Mouse (Mus musculus): ENCODE data around the gene Rbm42. TPM values are rescaled to one million over a fixed set of nuclear protein-coding genes. Genes with fewer than 3 reads are reported as not detected.

Rbm42 gene
- polyA plus RNA-seq, 1 experiment from 2014 or later: 134 TPM

Other genes with a start within 250 kb of the Rbm42 start
- gene Tyrobp, start 236.6 kb downstream of the Rbm42 start, polyA plus RNA-seq (2014; fragmentation: Nextera tagmentation; extraction: Ambion mirVana): 17.8 and 17.9 TPM in 2 replicates
- not detected in 2 replicates for gene Hcst, start 230.5 kb downstream of the Rbm42 start, polyA plus RNA-seq (2014; fragmentation: Nextera tagmentation; extraction: Ambion mirVana)
- gene Nfkbid, start 228.6 kb downstream of the Rbm42 start, polyA plus RNA-seq (2014; fragmentation: Nextera tagmentation; extraction: Ambion mirVana): 0.84 and 0.99 TPM in 2 replicates
- 150 and 165 TPM in 2 replicates for gene Aplp1, start 204.8 kb downstream of the Rbm42 start, polyA plus RNA-seq (2014; fragmentation: Nextera tagmentation; extraction: Ambion mirVana)
- 19.0 and 19.6 TPM in 2 replicates for gene Kirrel2, start 192.6 kb downstream of the Rbm42 start, polyA plus RNA-seq (2014; fragmentation: Nextera tagmentation; extraction: Ambion mirVana)
- gene Nphs1, start 192.0 kb downstream of the Rbm42 start, polyA plus RNA-seq (2014; fragmentation: Nextera tagmentation; extraction: Ambion mirVana): 1.8 and 3.4 TPM in 2 replicates
- not detected in 2 replicates for gene Prodh2, start 156.7 kb downstream of the Rbm42 start, polyA plus RNA-seq (2014; fragmentation: Nextera tagmentation; extraction: Ambion mirVana)
- gene Arhgap33, start 115.3 kb downstream of the Rbm42 start, polyA plus RNA-seq (2014; fragmentation: Nextera tagmentation; extraction: Ambion mirVana): 48.8 and 51.1 TPM in 2 replicates
- 3.7 and 4.4 TPM in 2 replicates for gene Hspb6, start 98.1 kb downstream of the Rbm42 start, polyA plus RNA-seq (2014; fragmentation: Nextera tagmentation; extraction: Ambion mirVana)
- gene Proser3, start 98.0 kb downstream of the Rbm42 start, polyA plus RNA-seq (2014; fragmentation: Nextera tagmentation; extraction: Ambion mirVana): 8.6 and 12.1 TPM in 2 replicates
- 46.2 and 47.0 TPM in 2 replicates for gene Lin37, start 90.5 kb downstream of the Rbm42 start, polyA plus RNA-seq (2014; fragmentation: Nextera tagmentation; extraction: Ambion mirVana)
- 90.6 and 95.5 TPM in 2 replicates for gene U2af1l4, start 87.0 kb downstream of the Rbm42 start, polyA plus RNA-seq (2014; fragmentation: Nextera tagmentation; extraction: Ambion mirVana)
- 7.3 and 7.6 TPM in 2 replicates for gene Gm49396, start 87.0 kb downstream of the Rbm42 start, polyA plus RNA-seq (2014; fragmentation: Nextera tagmentation; extraction: Ambion mirVana)
- gene Psenen, start 86.7 kb downstream of the Rbm42 start, polyA plus RNA-seq (2014; fragmentation: Nextera tagmentation; extraction: Ambion mirVana): 97.8 and 106 TPM in 2 replicates
- gene Igflr1, start 84.9 kb downstream of the Rbm42 start, polyA plus RNA-seq (2014; fragmentation: Nextera tagmentation; extraction: Ambion mirVana): 1.3 and 3.6 TPM in 2 replicates
- 11.5 and 11.9 TPM in 2 replicates for gene Kmt2b, start 61.6 kb downstream of the Rbm42 start, polyA plus RNA-seq (2014; fragmentation: Nextera tagmentation; extraction: Ambion mirVana)
- gene Zbtb32, start 51.4 kb downstream of the Rbm42 start, polyA plus RNA-seq (2014; fragmentation: Nextera tagmentation; extraction: Ambion mirVana): 0.18 TPM in 1 of 2 replicates, not detected in the other
- 4.8 TPM in 2 replicates for gene Upk1a, start 37.5 kb downstream of the Rbm42 start, polyA plus RNA-seq (2014; fragmentation: Nextera tagmentation; extraction: Ambion mirVana)
- 786 and 833 TPM in 2 replicates for gene Cox6b1, start 24.2 kb downstream of the Rbm42 start, polyA plus RNA-seq (2014; fragmentation: Nextera tagmentation; extraction: Ambion mirVana)
- not detected in 2 replicates for gene Etv2, start 14.5 kb downstream of the Rbm42 start, polyA plus RNA-seq (2014; fragmentation: Nextera tagmentation; extraction: Ambion mirVana)
- 49.4 and 57.7 TPM in 2 replicates for gene Haus5, start 14.7 kb upstream of the Rbm42 start, polyA plus RNA-seq (2014; fragmentation: Nextera tagmentation; extraction: Ambion mirVana)
- not detected in 2 replicates for gene Pmis2, start 21.3 kb upstream of the Rbm42 start, polyA plus RNA-seq (2014; fragmentation: Nextera tagmentation; extraction: Ambion mirVana)
- 0.58 TPM in 1 of 2 replicates, not detected in the other for gene 2200002J24Rik, start 48.6 kb upstream of the Rbm42 start, polyA plus RNA-seq (2014; fragmentation: Nextera tagmentation; extraction: Ambion mirVana)
- 0.81 and 0.84 TPM in 2 replicates for gene Atp4a, start 61.9 kb upstream of the Rbm42 start, polyA plus RNA-seq (2014; fragmentation: Nextera tagmentation; extraction: Ambion mirVana)
- 167 and 172 TPM in 2 replicates for gene Tmem147, start 79.2 kb upstream of the Rbm42 start, polyA plus RNA-seq (2014; fragmentation: Nextera tagmentation; extraction: Ambion mirVana)
- 0.27 and 0.88 TPM in 2 replicates for gene Gapdhs, start 93.4 kb upstream of the Rbm42 start, polyA plus RNA-seq (2014; fragmentation: Nextera tagmentation; extraction: Ambion mirVana)
- 0.09 and 0.74 TPM in 2 replicates for gene Sbsn, start 101.2 kb upstream of the Rbm42 start, polyA plus RNA-seq (2014; fragmentation: Nextera tagmentation; extraction: Ambion mirVana)
- not detected in 2 replicates for gene Dmkn, start 113.4 kb upstream of the Rbm42 start, polyA plus RNA-seq (2014; fragmentation: Nextera tagmentation; extraction: Ambion mirVana)
- gene Krtdap, start 137.6 kb upstream of the Rbm42 start, polyA plus RNA-seq (2014; fragmentation: Nextera tagmentation; extraction: Ambion mirVana): not detected in 2 replicates
- not detected in 2 replicates for gene Ffar2, start 173.5 kb upstream of the Rbm42 start, polyA plus RNA-seq (2014; fragmentation: Nextera tagmentation; extraction: Ambion mirVana)
- gene Ffar3, start 205.9 kb upstream of the Rbm42 start, polyA plus RNA-seq (2014; fragmentation: Nextera tagmentation; extraction: Ambion mirVana): not detected in 2 replicates
- 0.05 TPM in 1 of 2 replicates, not detected in the other for gene Ffar1, start 211.2 kb upstream of the Rbm42 start, polyA plus RNA-seq (2014; fragmentation: Nextera tagmentation; extraction: Ambion mirVana)
- 0.05 TPM in 1 of 2 replicates, not detected in the other for gene Cd22, start 230.0 kb upstream of the Rbm42 start, polyA plus RNA-seq (2014; fragmentation: Nextera tagmentation; extraction: Ambion mirVana)